Mouse (Mus musculus) midbrain, embryonic 15.5 days (tissue): ENCODE results near the gene Cib1. TPM values are rescaled to one million over a fixed set of nuclear protein-coding genes. Genes with fewer than 3 reads are reported as not detected.

ENCODE experiments used
- ATAC-seq: fragments of 200-750 bp; cut with Nextera tagmentation; replicated peaks from 2 replicates; pipeline ENCODE4 v1.8.0; 2017; ENCODE audit warnings: moderate TSS enrichment
- H3K27ac ChIP-seq: fragments of 300-500 bp; sonication (generic); 2 replicates; pipeline ENCODE4 v1.5.1; 2015; ENCODE audit warnings: mild to moderate bottlenecking, inconsistent platforms
- H3K27me3 ChIP-seq: fragments of 300-500 bp; sonication (generic); replicated peaks from 2 replicates; pipeline ENCODE4 v1.6.1; 2015; ENCODE audit warnings: inconsistent platforms
- H3K36me3 ChIP-seq: fragments of 300-500 bp; sonication (generic); replicated peaks from 2 replicates; pipeline ENCODE4 v1.6.1; 2015; ENCODE audit warnings: inconsistent platforms
- H3K4me1 ChIP-seq: fragments of 300-500 bp; sonication (generic); 2 replicates; pipeline ENCODE4 v1.6.1; 2015; ENCODE audit warnings: inconsistent platforms
- H3K4me2 ChIP-seq: fragments of 300-500 bp; sonication (generic); 2 replicates; pipeline ENCODE4 v1.6.1; 2015; ENCODE audit warnings: inconsistent platforms, mild to moderate bottlenecking, moderate library complexity
- H3K4me3 ChIP-seq: fragments of 300-500 bp; sonication (generic); 2 replicates; pipeline ENCODE4 v1.5.1; 2015; ENCODE audit warnings: mild to moderate bottlenecking, inconsistent platforms
- H3K9ac ChIP-seq: fragments of 300-500 bp; sonication (generic); 2 replicates; pipeline ENCODE4 v1.6.1; 2015; ENCODE audit warnings: mild to moderate bottlenecking, inconsistent platforms
- H3K9me3 ChIP-seq: fragments of 300-500 bp; sonication (generic); 2 replicates; pipeline ENCODE4 v1.6.1; 2016; ENCODE audit warnings: inconsistent platforms
- WGBS: fragments of 180-500 bp; shearing (Covaris S2); methylation state at CpG from one replicate; pipeline ENCODE4 v1.1.7; 2015; ENCODE audit warnings: mixed read lengths; 5-methylcytosine and 5-hydroxymethylcytosine counted together
- polyA plus RNA-seq: library from polyadenylated mRNA; unstranded; fragments of >200 nt; fragmentation: Nextera tagmentation; extraction: Ambion mirVana; gene quantifications from 2 replicates; pipeline ENCODE4 v1.2.1, GENCODE M21; 2015

Cib1 gene
- 28.5 and 29.7 TPM in 2 replicates for polyA plus RNA-seq

GRCm38 (mm10) chr7:80232489-80233029 is at the start of gene Cib1, which contains the start of gene Gdpgp1:
Gene Cib1, minus strand, starts transcription at chr7:80232813.
Gene Gdpgp1, plus strand, starts transcription at chr7:80232865.
- peak; percentile 94 for ATAC-seq
- Histone ChIP-seq H3K36me3 (no peaks in the 10 kb centered on the region), H3K4me1 (peaks cover 28% of the 10 kb centered on the region), H3K27ac (peak within 1 kb of the TSS; percentile 69), H3K9me3 (no peaks in the 10 kb centered on the region), H3K4me3 (peak within 1 kb of the TSS; percentile 88), H3K9ac (peak within 1 kb of the TSS; percentile 65), H3K27me3 (0 out of 2 replicates have a peak, but pooled peaks cover 7% of the 10 kb centered on the region), H3K4me2 (peak within 1 kb of the TSS; percentile 84)
- WGBS, result 1% methylated on average over 56 of the region's 56 CpGs

GRCm38 (mm10) chr7:80281646-80282045 is 49.0 kb upstream of the Cib1 start:
- Histone ChIP-seq H3K27ac (no peak overlapping the region), H3K27me3 (no peaks in the 10 kb centered on the region), H3K9ac (no peak overlapping the region), H3K9me3 (no peaks in the 10 kb centered on the region), H3K4me2 (no peak overlapping the region), H3K4me1 (no peaks in the 10 kb centered on the region), H3K36me3 (peaks cover 76% of the 10 kb centered on the region), H3K4me3 (no peak overlapping the region)
- ATAC-seq, result no peak
- 91% methylated on average over 3 of the region's 3 CpGs for WGBS

GRCm38 (mm10) chr7:80280998-80281397 is 48.4 kb upstream of the Cib1 start:
- Histone ChIP-seq H3K27me3 (no peaks in the 10 kb centered on the region), H3K27ac (no peak overlapping the region), H3K36me3 (peaks cover 76% of the 10 kb centered on the region), H3K9ac (no peak overlapping the region), H3K9me3 (no peaks in the 10 kb centered on the region), H3K4me3 (no peak overlapping the region), H3K4me1 (no peaks in the 10 kb centered on the region), H3K4me2 (no peak overlapping the region)
- 92% methylated on average over 2 of the region's 2 CpGs for WGBS
- ATAC-seq, result no peak

GRCm38 (mm10) chr7:80280032-80280431 is 47.4 kb upstream of the Cib1 start:
- no peak for ATAC-seq
- peaks cover 3% of the 10 kb centered on the region; the same call in 1 of the 2 replicates for H3K9me3 ChIP-seq
- no peaks in the 10 kb centered on the region for H3K4me1 ChIP-seq
- no peak overlapping the region for H3K4me3 ChIP-seq
- WGBS, result 86% methylated on average over 10 of the region's 10 CpGs
- H3K27ac ChIP-seq, result no peak overlapping the region
- H3K9ac ChIP-seq, result no peak overlapping the region
- peaks cover 74% of the 10 kb centered on the region for H3K36me3 ChIP-seq
- no peaks in the 10 kb centered on the region for H3K27me3 ChIP-seq
- H3K4me2 ChIP-seq, result no peak overlapping the region

- Histone ChIP-seq H3K9me3 (peaks cover 12% of the 10 kb centered on the region), H3K4me2 (no peak overlapping the region), H3K4me1 (peaks cover 6% of the 10 kb centered on the region; the same call in 1 of the 2 replicates), H3K27ac (no peak overlapping the region), H3K27me3 (no peaks in the 10 kb centered on the region), H3K9ac (no peak overlapping the region), H3K4me3 (no peak overlapping the region), H3K36me3 (peaks cover 78% of the 10 kb centered on the region)
- no peak for ATAC-seq
- WGBS, result 97% methylated on average over 4 of the region's 4 CpGs
These were observed 43.8 kb upstream of the Cib1 start for GRCm38 (mm10) chr7:80276374-80276773.

GRCm38 (mm10) chr7:80273456-80273855 is 40.8 kb upstream of the Cib1 start:
- Histone ChIP-seq H3K9me3 (peaks cover 12% of the 10 kb centered on the region), H3K27ac (no peak overlapping the region), H3K9ac (no peak overlapping the region), H3K27me3 (no peaks in the 10 kb centered on the region), H3K4me2 (no peak overlapping the region), H3K36me3 (peaks cover 55% of the 10 kb centered on the region), H3K4me1 (peaks cover 27% of the 10 kb centered on the region), H3K4me3 (no peak overlapping the region)
- 91% methylated on average over 2 of the region's 2 CpGs for WGBS
- no peak for ATAC-seq

GRCm38 (mm10) chr7:80269751-80270255 is 37.2 kb upstream of the Cib1 start:
- peak; percentile 74 for ATAC-seq

GRCm38 (mm10) chr7:80268897-80269750 is 36.5 kb upstream of the Cib1 start, which contains the start of gene Vps33b:
Gene Vps33b, plus strand, starts transcription at chr7:80269649.
- H3K9me3 ChIP-seq, result no peaks in the 10 kb centered on the region
- H3K4me2 ChIP-seq, result peak within 1 kb of the TSS; percentile 59
- ATAC-seq, result peak; percentile 91
- H3K4me1 ChIP-seq, result peaks cover 29% of the 10 kb centered on the region
- peak within 1 kb of the TSS; percentile 73 for H3K27ac ChIP-seq
- peak within 1 kb of the TSS; percentile 65 for H3K4me3 ChIP-seq
- WGBS, result 5% methylated on average over 21 of the region's 21 CpGs
- peak within 1 kb of the TSS; percentile 71 for H3K9ac ChIP-seq
- peaks cover 39% of the 10 kb centered on the region for H3K36me3 ChIP-seq
- H3K27me3 ChIP-seq, result no peaks in the 10 kb centered on the region

More at GRCm38 (mm10) chr7:80269751-80270255, 37.2 kb upstream of the Cib1 start:
- H3K9ac ChIP-seq, result peak overlapping the region; percentile 71
- H3K4me2 ChIP-seq, result peak overlapping the region; percentile 59
- H3K4me1 ChIP-seq, result peaks cover 29% of the 10 kb centered on the region
- H3K4me3 ChIP-seq, result peak overlapping the region; percentile 65
- H3K27me3 ChIP-seq, result no peaks in the 10 kb centered on the region
- under 1% methylated on average over 23 of the region's 23 CpGs for WGBS
- H3K36me3 ChIP-seq, result peaks cover 41% of the 10 kb centered on the region
- peaks cover 6% of the 10 kb centered on the region for H3K9me3 ChIP-seq
- peak overlapping the region; percentile 73 for H3K27ac ChIP-seq

GRCm38 (mm10) chr7:80267764-80268163 is 35.2 kb upstream of the Cib1 start:
- H3K27me3 ChIP-seq, result no peaks in the 10 kb centered on the region

GRCm38 (mm10) chr7:80264606-80265005 is 32.0 kb upstream of the Cib1 start:
- ATAC-seq, result no peak
- Histone ChIP-seq H3K36me3 (peaks cover 23% of the 10 kb centered on the region), H3K27ac (no peak overlapping the region), H3K4me1 (peaks cover 28% of the 10 kb centered on the region), H3K9ac (no peak overlapping the region), H3K27me3 (peaks cover 4% of the 10 kb centered on the region; the same call in 1 of the 2 replicates), H3K4me2 (no peak overlapping the region), H3K4me3 (no peak overlapping the region), H3K9me3 (no peaks in the 10 kb centered on the region)
- WGBS, result 93% methylated on average over 12 of the region's 12 CpGs

More at GRCm38 (mm10) chr7:80267764-80268163, 35.2 kb upstream of the Cib1 start:
- H3K36me3 ChIP-seq, result peaks cover 25% of the 10 kb centered on the region
- no peak overlapping the region for H3K27ac ChIP-seq
- peaks cover 34% of the 10 kb centered on the region for H3K4me1 ChIP-seq
- no peak overlapping the region for H3K9ac ChIP-seq
- no peaks in the 10 kb centered on the region for H3K9me3 ChIP-seq
- 76% methylated on average over 1 of the region's 1 CpGs for WGBS
- ATAC-seq, result no peak
- no peak overlapping the region for H3K4me3 ChIP-seq
- H3K4me2 ChIP-seq, result no peak overlapping the region

- peak; percentile 74 for ATAC-seq
These were observed 28.9 kb upstream of the Cib1 start for GRCm38 (mm10) chr7:80261372-80261990.

More at GRCm38 (mm10) chr7:80261372-80261990, 28.9 kb upstream of the Cib1 start:
- Histone ChIP-seq H3K4me3 (peak overlapping the region; percentile 91), H3K4me1 (peaks cover 20% of the 10 kb centered on the region), H3K27ac (peak overlapping the region; percentile 76), H3K36me3 (peaks cover 17% of the 10 kb centered on the region), H3K27me3 (peaks cover 32% of the 10 kb centered on the region), H3K9me3 (no peaks in the 10 kb centered on the region), H3K9ac (peak overlapping the region; percentile 79), H3K4me2 (peak overlapping the region; percentile 80)
- WGBS, result 1% methylated on average over 32 of the region's 32 CpGs
